Mouse (Mus musculus): ENCODE data around the gene Cdhr2.
A peak's percentile ranks its signal among the peaks of the same experiment; 100 is the strongest.

Gene Cdhr2

DNA sequence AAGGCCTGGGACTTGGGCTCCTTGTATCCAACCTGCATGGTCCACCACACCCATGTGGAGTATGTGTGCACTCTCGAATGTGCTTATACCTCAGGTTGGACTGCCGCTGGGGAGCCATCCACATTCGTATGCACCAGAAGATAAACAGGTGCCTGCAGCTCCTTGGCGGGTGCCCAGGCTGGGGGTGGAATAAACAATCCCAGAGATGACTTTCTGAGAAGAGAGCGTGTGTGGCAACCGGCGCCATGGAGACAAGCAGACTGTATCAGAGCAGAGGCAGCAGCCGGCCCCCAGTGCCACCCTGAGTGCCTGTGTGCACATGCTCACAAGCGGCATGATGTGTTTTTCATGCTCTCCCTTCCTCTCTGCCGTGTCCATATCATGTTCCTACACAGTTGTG, 51.4 kb downstream of the Cdhr2 start:
- peak; percentile 91 to 96 for DNase-seq (ENCODE audit: low spot score in 2 of 2)

DNA sequence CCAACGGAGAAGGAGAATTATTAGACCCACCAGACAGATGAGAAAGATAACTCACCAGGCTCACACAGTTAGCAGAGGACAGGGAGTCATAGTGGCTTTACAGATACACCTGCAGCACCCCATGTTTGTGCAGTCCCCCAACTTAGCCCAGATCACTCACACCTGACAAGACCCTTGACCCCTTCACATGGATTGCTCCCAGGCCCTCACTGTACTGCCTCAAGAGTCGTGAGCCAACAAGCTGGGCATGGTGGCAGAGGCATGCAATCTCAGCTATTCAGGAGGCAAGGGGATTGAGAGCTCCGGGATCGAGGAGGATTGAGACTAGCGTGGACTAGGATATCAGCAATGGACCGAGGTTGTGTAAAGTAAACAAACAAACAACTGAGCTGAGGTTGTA, 52.5 kb downstream of the Cdhr2 start:
- no peak for DNase-seq (ENCODE audit: low spot score in 2 of 2)

DNA sequence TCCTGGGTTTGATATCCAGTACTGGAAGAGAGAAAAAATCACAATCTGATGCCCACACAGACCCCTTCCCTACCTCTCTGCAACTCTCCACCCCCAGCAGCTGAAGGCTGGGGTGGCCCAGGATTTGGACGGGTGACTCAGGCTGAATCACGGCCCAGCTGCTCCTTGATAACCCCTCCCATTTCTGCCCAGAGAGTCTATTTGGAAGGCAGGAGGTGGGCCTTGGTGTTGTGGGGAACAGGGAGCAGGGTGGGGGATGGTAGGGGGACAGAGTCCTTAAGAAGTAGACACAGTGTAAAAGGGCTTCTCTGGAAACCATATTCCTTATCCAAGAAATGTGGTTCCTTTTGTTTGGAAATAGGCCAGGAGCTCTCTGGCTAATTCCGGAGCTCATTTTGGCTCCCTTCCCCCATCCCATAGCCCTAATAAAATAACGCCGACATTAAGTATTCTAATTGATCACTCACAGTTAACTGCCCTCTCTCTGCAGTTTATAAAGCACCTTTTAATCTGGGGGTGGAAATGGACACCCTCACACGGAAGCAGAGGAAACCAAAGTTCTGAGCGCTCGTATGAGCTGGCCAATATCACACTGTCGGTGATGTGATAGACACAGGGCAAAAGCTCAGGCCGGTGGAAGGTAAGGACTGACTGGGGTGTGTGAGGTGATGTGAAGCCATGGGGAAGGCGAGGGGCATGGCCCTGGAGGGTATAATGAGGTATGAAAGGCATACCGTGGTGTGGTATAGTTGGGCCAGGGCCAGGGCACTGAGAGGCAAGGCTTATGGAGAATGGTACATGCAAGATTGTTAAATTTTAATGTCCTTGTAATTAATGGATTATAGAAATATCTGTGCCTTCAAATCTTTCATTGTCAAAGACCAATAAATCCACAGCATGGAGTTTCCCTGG, 53.2 kb downstream of the Cdhr2 start:
- peak in 1 of 2 experiments; percentile 56 for DNase-seq (ENCODE audit: low spot score in 2 of 2)

DNA sequence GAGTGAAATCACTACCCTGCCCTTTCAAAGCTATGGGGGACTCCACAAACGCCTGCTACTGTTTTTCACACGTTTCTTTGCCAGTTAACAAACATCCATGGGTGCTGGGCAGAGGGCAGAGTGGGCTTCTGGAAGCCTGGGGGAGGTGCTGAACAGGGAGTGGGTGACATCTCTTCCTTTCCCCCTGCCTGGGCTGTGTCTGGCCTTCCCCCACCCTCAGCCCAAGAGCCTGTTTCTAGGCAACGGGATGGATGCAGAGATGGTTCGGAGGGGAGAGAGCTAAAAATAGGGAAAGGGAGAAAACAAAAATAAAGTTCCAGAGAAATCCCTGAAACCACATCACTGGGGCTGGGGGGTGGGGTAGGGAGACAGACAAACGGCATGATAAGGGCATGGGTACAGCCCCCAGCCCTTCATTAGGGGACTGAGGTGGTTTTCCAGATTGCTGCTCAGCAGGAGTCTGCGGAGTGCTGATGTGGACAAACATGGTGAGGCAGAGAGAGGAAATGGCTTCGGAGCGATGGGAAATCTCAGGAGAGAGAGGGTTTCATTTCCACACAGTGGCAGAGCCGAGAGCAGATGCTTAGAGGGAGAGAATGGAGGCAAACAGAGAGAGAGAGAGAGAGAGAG, 54.1 kb downstream of the Cdhr2 start:
- DNase-seq (ENCODE audit: low spot score in 2 of 2) = peak in 1 of 2 experiments; percentile 63

DNA sequence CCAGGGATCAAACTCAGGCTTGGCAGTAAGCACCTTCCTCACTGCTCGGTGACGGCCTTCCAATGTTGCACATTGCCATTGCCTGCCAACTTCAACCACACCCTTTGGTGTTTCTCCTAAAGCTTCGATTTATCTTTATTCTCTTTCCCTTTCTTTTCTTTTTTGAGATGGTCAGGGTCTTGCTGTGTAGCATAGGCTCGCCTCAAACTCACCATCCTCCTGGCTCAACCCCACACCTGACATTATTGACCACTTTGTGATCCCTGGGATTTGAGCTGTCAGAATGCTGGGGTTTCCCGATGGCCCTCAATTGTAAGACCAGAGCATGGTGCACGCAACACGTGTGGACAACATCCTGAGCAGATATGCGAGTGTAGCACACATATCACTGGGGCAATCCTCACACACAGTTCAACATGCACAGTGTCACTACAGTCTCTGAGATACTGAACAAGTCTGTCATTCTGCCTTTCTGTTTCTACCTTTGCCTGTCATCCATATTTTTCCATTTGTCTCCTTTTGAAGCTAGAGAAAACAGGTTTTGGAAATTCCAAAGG, 55.0 kb downstream of the Cdhr2 start:
- DNase-seq (ENCODE audit: low spot score in 2 of 2) = peak in 1 of 2 experiments; percentile 7

DNA sequence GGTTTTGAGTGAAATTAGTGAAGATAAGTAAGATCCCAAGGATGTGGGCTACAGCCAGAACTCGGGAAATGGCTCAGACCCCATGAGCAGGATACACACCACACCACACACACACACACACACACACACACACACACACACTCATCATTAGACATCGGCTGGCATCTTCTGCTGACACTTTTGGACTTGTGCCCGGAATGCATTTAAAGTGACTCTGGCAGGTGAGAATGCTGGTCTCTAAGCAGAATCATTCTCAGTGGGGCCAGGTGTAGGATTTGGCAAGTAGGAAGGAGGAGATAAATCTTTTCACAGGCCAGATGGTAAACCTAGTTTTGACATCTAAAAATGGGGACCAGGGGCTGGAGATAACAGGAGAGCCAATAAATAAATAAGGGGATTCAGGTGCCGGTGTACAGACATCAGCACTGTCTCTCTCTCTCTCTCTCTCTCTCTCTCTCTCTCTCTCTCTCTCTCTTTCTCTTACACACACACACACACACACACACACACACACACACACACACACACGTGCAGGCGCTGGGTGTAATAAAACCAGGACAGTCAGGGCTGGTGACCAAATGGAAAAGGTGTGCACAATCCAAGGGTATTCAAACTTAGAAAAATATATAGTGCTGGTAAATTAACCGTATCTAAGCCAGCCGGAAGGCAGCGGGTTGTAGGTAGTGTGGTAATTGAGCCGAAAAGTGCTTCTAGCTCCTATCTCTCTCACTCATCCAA, 56.0 kb downstream of the Cdhr2 start:
- peak in 1 of 2 experiments; percentile 70 for DNase-seq (ENCODE audit: low spot score in 2 of 2)

DNA sequence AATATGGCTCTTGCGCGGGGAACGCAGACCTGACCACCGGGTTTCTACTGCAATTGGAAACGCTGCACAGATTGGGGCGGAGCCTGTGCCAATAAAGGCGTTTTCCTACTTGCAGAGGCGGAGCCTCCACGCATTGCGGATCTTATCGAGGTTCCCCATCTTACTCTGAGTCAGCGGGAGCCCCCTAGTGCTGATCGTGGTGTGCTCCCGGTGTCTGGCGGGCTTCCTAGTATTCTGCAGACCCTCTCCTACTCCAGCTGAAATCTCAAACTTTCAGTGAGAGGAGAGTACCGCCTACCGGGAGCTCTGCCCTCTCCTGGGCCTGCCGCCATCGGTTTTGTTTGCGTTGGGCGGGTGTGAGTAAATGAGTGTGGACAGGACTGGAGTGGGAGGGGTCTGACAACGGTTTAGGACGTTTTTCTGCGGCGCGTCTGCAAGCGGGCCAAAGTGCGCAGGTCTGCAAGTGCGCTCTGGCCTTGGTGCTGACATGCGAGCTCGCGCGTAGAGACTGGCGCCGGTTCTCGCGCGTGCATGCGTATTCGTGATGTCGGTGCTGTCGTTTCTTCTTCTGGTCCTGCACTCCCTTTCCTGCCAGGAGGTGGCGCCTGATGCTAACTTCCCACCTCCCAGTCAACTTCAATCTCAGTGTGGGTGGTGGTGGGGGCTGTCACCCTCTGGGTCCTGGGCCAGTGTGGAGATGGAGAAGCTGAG, 56.9 kb downstream of the Cdhr2 start:
- peak; percentile 91 to 96 for DNase-seq (ENCODE audit: low spot score in 2 of 2)

DNA sequence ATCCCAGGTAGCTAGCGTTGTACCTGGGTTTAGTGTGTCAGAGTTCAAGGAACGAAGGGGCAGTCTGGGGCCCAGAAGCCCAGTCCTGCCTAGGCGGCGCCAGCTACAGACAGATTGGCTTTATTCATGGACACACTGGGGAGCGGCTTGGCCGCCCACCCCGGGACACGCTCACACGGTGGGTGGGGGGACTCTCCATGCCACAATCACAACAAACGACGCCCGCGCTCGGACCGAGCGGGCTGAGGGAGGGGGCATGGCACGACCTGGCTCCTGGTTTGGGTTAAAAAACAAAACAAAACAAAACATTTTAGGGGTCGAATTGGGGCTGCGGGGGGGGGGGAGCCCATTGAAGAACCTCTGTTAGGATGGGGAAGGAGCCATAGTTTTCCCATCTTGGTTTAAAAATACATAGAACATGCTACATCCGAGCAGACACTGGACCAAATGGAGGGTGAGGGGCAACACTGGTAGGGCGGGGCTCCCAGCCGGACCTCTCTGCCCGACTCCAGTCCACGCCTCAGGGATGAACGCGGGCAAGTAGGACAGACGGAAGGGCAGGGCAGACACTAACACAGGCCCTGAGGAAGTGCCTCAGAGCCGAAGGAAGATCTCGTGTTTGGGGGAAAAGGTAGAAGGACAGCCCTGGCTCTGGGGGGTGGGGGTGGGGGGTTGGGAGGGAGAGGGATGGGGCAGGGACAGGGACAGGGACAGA, 57.7 kb downstream of the Cdhr2 start:
- no peak for DNase-seq (ENCODE audit: low spot score in 2 of 2)

DNA sequence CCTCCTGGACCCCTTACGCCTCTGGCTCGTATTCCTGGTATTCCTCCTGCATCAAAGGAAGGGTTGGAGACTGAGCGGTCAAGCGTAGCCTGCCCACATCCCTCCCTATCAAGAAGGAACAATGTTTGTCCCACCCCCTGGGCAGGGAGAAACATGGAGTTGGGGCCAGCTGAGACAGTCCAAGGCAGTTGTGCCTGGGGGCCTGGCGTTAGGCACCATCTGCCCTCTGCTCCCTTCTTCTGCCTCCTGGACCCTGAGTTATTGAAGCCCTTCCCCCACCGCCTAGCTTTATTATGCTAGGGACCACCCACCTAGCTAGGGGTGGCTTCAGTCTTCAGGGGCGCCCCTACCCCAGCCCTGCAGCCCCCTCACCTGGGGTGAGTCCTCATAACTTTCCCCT, 58.2 kb downstream of the Cdhr2 start:
- DNase-seq (ENCODE audit: low spot score in 2 of 2) = peak in 1 of 2 experiments; percentile 15

DNA sequence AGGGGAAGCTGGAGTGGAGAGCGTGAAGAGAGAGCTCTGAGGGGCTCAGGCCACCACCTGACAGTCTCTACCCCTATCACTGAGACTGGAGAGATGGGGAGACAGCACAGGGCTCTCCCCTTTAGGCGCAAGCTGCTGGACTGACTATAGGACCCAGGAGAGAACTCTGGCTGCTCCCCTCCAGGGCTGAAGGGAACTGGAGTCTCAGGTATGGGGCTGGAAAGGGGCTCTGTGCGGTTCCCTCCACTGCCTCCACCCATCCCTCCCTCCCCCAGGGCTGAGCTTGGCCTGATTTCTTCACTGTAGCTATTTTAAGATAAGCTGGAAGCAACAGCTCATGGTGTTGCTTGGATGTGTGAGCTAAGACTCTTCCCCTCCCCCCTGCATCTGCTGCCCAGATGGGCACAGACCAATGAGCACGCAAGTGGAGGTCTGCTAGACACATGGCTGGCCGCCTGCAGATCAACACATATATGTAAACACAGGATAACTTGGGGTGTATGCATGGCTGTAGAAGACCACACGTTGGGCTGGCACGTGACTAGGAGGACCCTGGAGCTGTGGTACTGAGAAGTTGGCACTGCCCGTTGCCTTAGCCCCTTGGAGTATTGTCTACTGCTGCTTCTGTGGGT, 59.0 kb downstream of the Cdhr2 start:
- DNase-seq (ENCODE audit: low spot score in 2 of 2) = peak; percentile 90 to 92

DNA sequence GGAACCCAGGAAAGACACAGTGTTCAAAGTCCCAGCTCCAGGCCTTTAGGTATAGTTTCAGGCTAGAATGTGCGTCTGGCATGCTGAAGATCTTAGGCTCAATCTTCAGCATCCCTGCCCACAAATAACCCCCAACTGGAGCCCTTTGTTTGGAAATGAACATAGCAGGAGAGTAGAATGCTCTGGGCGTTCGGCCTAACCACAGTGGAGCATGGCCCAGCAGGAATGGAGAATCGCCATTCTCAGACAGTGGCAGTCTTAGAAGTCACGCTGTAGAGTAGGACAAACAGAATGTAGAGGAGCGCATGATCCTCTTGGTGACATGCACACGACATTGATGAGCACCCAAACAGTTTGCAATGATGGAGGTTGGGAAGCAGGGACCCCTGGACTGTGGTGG, 59.6 kb downstream of the Cdhr2 start:
- DNase-seq (ENCODE audit: low spot score in 2 of 2) = no peak

DNA sequence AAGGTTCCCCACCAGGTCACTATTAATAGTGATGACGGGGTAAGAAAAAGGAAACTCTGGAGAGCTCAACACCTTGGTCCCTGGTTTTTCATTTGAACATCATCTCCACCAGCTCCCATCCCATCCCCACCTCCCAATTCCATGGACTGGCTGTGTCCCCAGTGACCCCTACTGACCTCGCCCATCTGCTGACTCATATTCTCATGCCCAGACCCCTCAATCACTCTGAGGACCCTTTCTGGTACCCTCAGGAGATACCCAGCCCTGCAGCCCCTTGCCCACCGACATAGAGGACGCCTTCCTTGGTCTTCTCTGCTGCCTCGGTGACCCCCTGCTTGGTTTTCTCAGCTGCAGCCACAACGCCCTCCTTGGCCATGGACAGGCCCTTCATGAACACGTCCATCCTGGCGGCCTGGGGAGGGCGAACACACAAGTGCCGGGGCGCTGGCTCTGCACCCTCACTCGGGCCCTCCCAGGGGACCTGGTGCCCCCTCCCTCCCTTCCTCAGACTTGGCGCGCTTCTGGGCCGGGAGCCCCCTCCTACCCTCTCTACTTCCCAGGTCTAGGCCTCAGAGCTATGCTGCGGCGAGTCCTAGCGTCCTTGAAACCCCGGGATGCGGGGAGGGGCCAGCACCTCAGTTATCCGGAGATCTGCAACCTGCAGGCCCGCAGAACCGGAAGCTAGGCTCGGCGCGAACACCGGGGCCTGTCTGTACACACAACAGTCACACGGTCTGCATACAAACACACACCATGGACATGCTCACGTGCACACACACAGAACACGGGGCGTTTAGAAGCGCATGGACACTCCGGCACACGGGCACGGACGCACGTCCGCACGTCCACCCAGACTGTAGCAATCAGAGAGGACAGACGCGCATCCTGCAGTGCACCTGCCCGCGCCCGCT, 64.3 kb downstream of the Cdhr2 start:
- peak in 1 of 2 experiments; percentile 63 for DNase-seq (ENCODE audit: low spot score in 2 of 2)

DNA sequence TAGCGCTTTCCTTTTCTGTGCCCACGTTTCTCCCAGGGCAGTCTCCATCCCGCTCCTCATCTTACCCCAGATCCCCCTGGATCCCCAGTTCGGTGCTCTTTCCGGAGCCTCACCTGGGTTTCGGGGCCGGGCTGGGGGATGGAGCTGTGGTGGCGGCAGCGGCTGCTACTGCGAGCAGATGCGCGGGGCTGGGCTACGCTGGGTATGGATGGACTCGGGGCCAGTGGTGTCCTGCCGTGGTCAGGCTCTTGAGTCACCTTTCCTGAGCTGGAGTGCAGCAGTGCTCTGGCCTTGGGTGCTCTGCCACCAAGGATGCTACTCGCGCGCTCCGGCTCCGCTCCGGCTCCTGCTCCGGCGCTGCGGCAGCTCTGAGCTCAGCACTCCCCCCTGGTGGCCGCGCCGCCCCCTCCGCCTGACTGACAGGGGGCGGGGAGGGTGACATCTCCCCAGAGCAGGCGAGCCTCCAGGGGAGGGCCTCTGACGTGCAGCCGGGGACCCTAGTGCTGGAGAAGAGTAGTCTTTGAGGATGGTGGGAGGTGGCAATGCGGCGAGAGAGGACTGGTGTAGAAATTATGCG, 65.0 kb downstream of the Cdhr2 start, which contains the start of gene Sncb:
Gene Sncb, minus strand, starts transcription at position 404 of the 577 bp plus-strand sequence.
- peak; percentile 86 to 87 for DNase-seq (ENCODE audit: low spot score in 2 of 2)

DNA sequence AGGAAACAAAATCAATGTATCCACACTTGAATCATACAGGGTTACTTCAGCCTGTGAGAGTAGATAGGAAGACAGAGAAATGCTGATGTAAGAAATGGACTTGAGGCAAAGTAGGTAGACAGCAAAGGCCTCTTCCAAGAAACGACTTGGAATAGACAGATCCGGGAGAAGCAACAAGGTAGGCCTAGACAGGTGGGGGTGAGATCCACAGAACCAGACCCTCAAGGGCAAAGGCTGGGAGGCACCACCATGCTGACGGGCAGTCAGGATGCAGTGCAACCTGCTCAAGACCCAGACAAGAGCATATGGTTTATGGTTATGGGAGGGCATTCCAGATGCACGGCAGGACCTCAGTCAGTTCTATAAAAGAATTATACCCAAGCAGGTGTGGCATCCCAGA, 65.8 kb downstream of the Cdhr2 start:
- no peak for DNase-seq (ENCODE audit: low spot score in 2 of 2)

DNA sequence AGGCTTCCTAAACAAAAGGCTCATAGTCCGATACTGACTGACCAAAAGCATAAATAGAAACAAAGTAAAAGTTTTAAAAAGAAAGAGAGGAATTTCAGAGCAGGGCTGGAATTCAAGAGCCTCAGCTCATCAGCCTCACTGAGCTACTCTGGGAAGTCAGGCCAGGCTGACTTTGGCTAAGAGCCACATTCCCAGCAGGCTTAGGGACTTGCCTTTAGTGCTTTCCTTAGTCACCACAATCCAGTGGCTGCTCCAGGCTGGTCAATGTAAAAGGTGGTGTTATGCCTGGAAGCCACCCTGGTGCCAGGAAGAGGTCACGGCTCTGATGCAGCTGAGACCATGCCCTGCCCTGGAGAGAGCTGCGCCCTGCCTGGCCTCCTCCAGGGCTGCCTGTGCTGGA, 79.3 kb downstream of the Cdhr2 start:
- DNase-seq (ENCODE audit: low spot score in 2 of 2) = peak in 1 of 2 experiments; percentile 70

DNA sequence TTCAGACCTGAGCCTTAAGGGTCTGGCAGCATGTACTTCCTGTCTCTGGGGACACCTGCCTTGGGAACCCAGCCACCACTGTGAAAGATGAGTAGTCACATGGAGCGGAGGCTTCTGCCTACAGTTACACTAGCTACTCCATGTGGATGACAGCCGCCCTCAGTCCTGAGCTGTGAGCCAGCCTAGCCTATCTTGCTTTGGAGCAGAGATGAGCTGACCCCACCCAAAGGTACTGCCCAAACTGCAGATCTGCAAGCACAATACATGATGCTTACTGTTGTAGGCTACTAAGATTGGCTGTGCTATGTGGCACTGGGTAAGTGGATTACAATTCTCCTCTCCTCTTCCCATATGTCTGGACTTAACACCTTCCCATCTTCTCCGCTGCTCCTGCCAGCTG, 79.8 kb downstream of the Cdhr2 start:
- peak in 1 of 2 experiments; percentile 58 for DNase-seq (ENCODE audit: low spot score in 2 of 2)

DNA sequence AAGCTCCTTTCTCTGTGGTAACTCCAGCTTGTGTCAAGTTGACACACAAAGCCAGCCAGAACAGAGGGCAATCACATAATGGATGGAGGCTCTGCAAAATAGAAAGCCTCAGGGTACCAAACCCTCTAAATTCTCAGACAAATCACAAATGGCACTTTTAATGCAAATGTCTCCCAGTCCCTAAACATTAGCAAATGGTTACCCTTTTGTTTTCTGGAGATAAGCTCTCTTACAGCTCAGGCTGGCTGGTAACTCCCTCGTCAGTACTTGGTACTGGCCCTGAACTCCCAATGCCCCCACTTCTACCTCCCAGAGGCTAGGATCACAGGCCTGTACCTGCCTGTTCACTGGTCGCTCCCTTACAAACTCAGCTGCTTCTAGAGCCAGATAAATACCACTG, 82.0 kb downstream of the Cdhr2 start:
- no peak for DNase-seq (ENCODE audit: low spot score in 2 of 2)

DNA sequence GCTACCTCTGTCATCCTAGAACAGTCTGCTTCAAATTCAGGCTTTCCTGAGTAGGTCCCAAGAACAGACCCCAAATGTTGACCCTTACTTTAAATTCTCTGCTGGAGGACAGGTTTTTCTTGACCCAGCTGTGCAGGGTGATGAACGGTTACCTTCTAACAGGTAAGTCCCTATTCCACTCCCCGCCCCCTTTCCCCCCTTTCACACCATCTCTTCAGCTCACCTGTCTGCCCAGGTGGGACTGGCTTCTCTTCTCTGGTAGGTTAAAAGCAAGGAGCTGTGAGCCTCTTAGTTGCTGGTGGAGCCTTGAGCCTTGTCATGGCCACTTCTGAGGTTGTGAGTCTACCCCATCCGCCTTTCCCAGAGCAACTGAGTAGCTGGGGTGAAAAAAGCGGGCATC, 82.4 kb downstream of the Cdhr2 start, which contains the start of gene Eif4e1b:
Gene Eif4e1b, plus strand, starts transcription at position 301 of the 400 bp plus-strand sequence.
- DNase-seq (ENCODE audit: low spot score in 2 of 2) = no peak
